Mouse (Mus musculus): ENCODE measurements around the gene Ctnnbip1. TPM values are rescaled to one million over a fixed set of nuclear protein-coding genes. Genes with fewer than 3 reads are reported as not detected.

Ctnnbip1 gene
- polyA plus RNA-seq, 1 experiment from 2014 or later = 58.9 TPM

- ATAC-seq (ENCODE audit: insufficient number of reproducible peaks, low FRiP score, low TSS enrichment, low read depth) = no peak
These were observed 79.7 kb downstream of the Ctnnbip1 start for GRCm38 (mm10) chr4:149597641-149598208.

DNA sequence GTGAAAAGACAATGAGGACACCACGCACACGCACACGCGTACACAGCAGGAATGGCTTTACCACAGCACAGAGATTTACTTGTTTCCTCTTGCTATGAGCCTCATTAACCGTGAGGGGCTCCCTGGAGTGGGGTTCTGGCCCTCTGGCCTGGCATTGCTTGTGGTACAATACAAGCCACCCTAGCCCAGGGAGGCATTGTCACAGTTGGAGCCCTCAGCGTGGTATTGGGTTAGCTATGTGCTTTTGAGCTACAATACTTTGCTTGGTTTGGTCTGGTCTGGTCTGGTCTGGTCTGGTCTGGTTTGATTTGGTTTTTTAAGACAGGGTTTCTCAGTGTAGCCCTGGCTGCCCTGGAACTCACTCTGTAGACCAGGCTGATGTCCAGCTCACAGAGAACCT is 81.5 kb downstream of the Ctnnbip1 start:
- no peak overlapping the region for H3K27ac ChIP-seq
- no peak overlapping the region for H3K9ac ChIP-seq
- no peak for ATAC-seq (ENCODE audit: insufficient number of reproducible peaks, low FRiP score, low TSS enrichment, low read depth)
- H3K4me3 ChIP-seq = no peak overlapping the region
- H3K4me1 ChIP-seq = peaks cover 9% of the 10 kb centered on the region
- no peaks in the 10 kb centered on the region for H3K36me3 ChIP-seq
- no peaks in the 10 kb centered on the region for H3K9me3 ChIP-seq
- H3K4me2 ChIP-seq = no peak overlapping the region
- WGBS = 86% methylated on average over 6 of the region's 6 CpGs
- H3K27me3 ChIP-seq = no peaks in the 10 kb centered on the region

More at GRCm38 (mm10) chr4:149597641-149598208, 79.7 kb downstream of the Ctnnbip1 start:
- Histone ChIP-seq H3K4me1 (peaks cover 9% of the 10 kb centered on the region), H3K36me3 (no peaks in the 10 kb centered on the region), H3K4me3 (no peak overlapping the region), H3K9me3 (no peaks in the 10 kb centered on the region), H3K27me3 (no peaks in the 10 kb centered on the region), H3K27ac (no peak overlapping the region), H3K9ac (no peak overlapping the region), H3K4me2 (no peak overlapping the region)
- WGBS = 75% methylated on average over 12 of the region's 12 CpGs

GRCm38 (mm10) chr4:149600130-149600529 is 82.1 kb downstream of the Ctnnbip1 start:
- Histone ChIP-seq H3K27me3 (no peaks in the 10 kb centered on the region), H3K4me2 (no peak overlapping the region), H3K27ac (no peak overlapping the region), H3K36me3 (no peaks in the 10 kb centered on the region), H3K9ac (no peak overlapping the region), H3K4me1 (peaks cover 9% of the 10 kb centered on the region), H3K4me3 (no peak overlapping the region), H3K9me3 (no peaks in the 10 kb centered on the region)
- no peak for ATAC-seq (ENCODE audit: insufficient number of reproducible peaks, low FRiP score, low TSS enrichment, low read depth)
- 90% methylated on average over 4 of the region's 4 CpGs for WGBS

GRCm38 (mm10) chr4:149601484-149601883 is 83.4 kb downstream of the Ctnnbip1 start:
- 21% methylated on average over 4 of the region's 4 CpGs for WGBS
- H3K4me3 ChIP-seq = no peak overlapping the region
- H3K9ac ChIP-seq = no peak overlapping the region
- H3K27me3 ChIP-seq = no peaks in the 10 kb centered on the region
- no peaks in the 10 kb centered on the region for H3K9me3 ChIP-seq
- H3K4me2 ChIP-seq = no peak overlapping the region
- H3K4me1 ChIP-seq = peaks cover 9% of the 10 kb centered on the region
- no peak overlapping the region for H3K27ac ChIP-seq
- H3K36me3 ChIP-seq = no peaks in the 10 kb centered on the region
- no peak for ATAC-seq (ENCODE audit: insufficient number of reproducible peaks, low FRiP score, low TSS enrichment, low read depth)

DNA sequence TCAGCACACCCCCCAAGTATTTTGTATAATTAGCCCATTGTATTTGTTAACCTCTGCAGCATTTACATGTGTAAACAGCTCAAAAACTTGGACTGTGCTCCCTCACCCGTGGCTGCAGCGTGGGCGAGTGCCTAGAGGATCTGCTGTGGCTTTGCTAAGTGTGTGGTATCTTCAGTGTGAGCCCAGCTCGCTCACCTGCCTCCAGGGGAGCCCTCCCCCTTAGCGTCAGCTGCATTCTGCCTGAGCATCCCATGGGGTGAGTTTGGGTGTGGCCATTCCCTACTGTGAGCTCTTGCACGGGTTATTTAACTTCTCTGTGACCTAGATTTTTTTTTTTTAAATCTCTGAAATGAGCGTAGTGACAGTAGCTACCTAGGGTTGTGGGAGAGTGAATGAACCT is 84.2 kb downstream of the Ctnnbip1 start:
- H3K27me3 ChIP-seq = no peaks in the 10 kb centered on the region
- H3K27ac ChIP-seq = no peak overlapping the region
- H3K4me3 ChIP-seq = no peak overlapping the region
- no peaks in the 10 kb centered on the region for H3K36me3 ChIP-seq
- no peaks in the 10 kb centered on the region for H3K9me3 ChIP-seq
- ATAC-seq (ENCODE audit: insufficient number of reproducible peaks, low FRiP score, low TSS enrichment, low read depth) = no peak
- peaks cover 16% of the 10 kb centered on the region for H3K4me1 ChIP-seq
- no peak overlapping the region for H3K9ac ChIP-seq
- no peak overlapping the region for H3K4me2 ChIP-seq
- WGBS = 44% methylated on average over 7 of the region's 7 CpGs

DNA sequence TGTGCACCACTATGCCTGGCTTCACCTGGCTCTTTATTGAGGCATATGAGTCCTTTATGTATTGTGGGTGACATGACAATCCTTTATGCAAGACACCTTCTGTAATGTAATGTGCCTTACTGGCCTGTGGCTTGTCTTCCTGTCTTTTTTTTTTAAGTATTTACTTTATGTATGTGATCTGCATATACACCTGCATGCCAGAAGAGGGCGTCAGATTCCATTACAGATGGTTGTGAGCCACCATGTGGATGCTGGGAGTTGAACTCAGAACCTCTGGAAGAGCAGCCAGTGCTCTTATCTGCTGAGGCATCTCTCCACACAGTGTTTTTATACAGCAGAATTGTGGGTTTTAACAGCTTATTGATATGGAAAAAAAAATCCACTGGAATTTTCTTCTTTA is 85.8 kb downstream of the Ctnnbip1 start:
- Histone ChIP-seq H3K9ac (no peak overlapping the region), H3K27me3 (no peaks in the 10 kb centered on the region), H3K4me1 (peaks cover 32% of the 10 kb centered on the region), H3K36me3 (no peaks in the 10 kb centered on the region), H3K27ac (no peak overlapping the region), H3K9me3 (no peaks in the 10 kb centered on the region), H3K4me2 (no peak overlapping the region), H3K4me3 (no peak overlapping the region)
- WGBS = 63% methylated on average over 1 of the region's 1 CpGs
- no peak for ATAC-seq (ENCODE audit: insufficient number of reproducible peaks, low FRiP score, low TSS enrichment, low read depth)

DNA sequence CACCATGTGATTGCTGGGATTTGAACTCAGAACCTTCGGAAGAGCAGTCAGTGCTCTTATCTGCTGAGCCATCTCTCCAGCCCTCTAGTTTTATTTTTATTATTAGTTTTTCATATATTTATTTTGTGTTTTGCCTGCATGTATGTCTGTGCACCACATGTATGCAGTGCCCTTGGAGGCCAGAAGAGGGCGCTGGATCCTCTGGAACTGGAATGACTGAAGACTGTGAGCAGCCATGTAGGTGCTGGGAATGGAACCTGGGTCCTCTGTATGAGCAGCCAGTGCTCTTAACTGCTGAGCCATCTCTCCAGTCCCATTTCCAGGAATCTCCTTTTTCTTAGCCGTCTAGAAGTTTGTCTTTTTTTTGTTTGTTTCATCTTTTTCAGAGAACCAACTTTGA is 86.5 kb downstream of the Ctnnbip1 start:
- Histone ChIP-seq H3K4me2 (no peak overlapping the region), H3K4me3 (no peak overlapping the region), H3K9me3 (no peaks in the 10 kb centered on the region), H3K9ac (no peak overlapping the region), H3K27ac (no peak overlapping the region), H3K36me3 (no peaks in the 10 kb centered on the region), H3K27me3 (no peaks in the 10 kb centered on the region), H3K4me1 (peaks cover 39% of the 10 kb centered on the region)
- no peak for ATAC-seq (ENCODE audit: insufficient number of reproducible peaks, low FRiP score, low TSS enrichment, low read depth)
- WGBS = 87% methylated on average over 3 of the region's 3 CpGs

DNA sequence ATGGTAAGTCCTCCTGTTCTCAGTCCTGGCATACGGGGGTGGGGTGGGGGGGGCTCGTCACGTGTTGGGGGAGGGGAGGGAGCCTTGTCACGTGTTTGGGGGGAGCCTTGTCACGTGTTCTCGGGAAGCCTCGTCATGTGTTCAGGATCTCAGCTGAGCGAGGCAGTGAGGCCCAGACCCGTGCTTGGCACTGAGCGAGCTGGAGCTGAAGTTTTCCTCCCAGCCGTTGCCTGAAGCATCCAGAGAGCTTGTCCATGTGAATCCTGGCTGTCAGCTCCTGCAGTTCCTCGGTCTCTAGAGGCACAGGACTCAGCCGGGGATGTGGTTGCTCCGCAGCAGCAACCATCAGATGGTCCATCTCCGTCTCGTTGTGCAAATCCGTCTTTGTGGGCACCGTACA is 88.0 kb downstream of the Ctnnbip1 start:
- Histone ChIP-seq H3K9me3 (no peaks in the 10 kb centered on the region), H3K4me3 (no peak overlapping the region), H3K4me2 (no peak overlapping the region), H3K9ac (no peak overlapping the region), H3K4me1 (peaks cover 40% of the 10 kb centered on the region), H3K36me3 (no peaks in the 10 kb centered on the region), H3K27ac (no peak overlapping the region), H3K27me3 (no peaks in the 10 kb centered on the region)
- 74% methylated on average over 18 of the region's 18 CpGs for WGBS
- no peak for ATAC-seq (ENCODE audit: insufficient number of reproducible peaks, low FRiP score, low TSS enrichment, low read depth)

GRCm38 (mm10) chr4:149606766-149607358 is 88.8 kb downstream of the Ctnnbip1 start:
- Histone ChIP-seq H3K4me3 (no peak overlapping the region), H3K36me3 (no peaks in the 10 kb centered on the region), H3K4me1 (peaks cover 39% of the 10 kb centered on the region), H3K4me2 (no peak overlapping the region; the same call in 1 of the 2 replicates), H3K9me3 (no peaks in the 10 kb centered on the region), H3K27ac (no peak overlapping the region), H3K27me3 (no peaks in the 10 kb centered on the region), H3K9ac (no peak overlapping the region)
- ATAC-seq (ENCODE audit: insufficient number of reproducible peaks, low FRiP score, low TSS enrichment, low read depth) = no peak
- WGBS = 53% methylated on average over 15 of the region's 15 CpGs

- H3K4me2 ChIP-seq = no peak overlapping the region; the same call in 1 of the 2 replicates
- no peak for ATAC-seq (ENCODE audit: insufficient number of reproducible peaks, low FRiP score, low TSS enrichment, low read depth)
- no peak overlapping the region for H3K4me3 ChIP-seq
- peak overlapping the region; percentile 43 for H3K27ac ChIP-seq
- no peak overlapping the region for H3K9ac ChIP-seq
- no peaks in the 10 kb centered on the region for H3K9me3 ChIP-seq
- H3K4me1 ChIP-seq = peaks cover 34% of the 10 kb centered on the region
- H3K27me3 ChIP-seq = no peaks in the 10 kb centered on the region
- H3K36me3 ChIP-seq = no peaks in the 10 kb centered on the region
- 35% methylated on average over 20 of the region's 20 CpGs for WGBS
These were observed 89.7 kb downstream of the Ctnnbip1 start for GRCm38 (mm10) chr4:149607591-149608308.

GRCm38 (mm10) chr4:149608309-149608638 is 90.2 kb downstream of the Ctnnbip1 start:
- Histone ChIP-seq H3K9me3 (no peaks in the 10 kb centered on the region), H3K9ac (no peak overlapping the region), H3K4me1 (peaks cover 34% of the 10 kb centered on the region), H3K4me3 (no peak overlapping the region), H3K27me3 (no peaks in the 10 kb centered on the region), H3K4me2 (no peak overlapping the region), H3K27ac (peak overlapping the region; percentile 48; the same call in 1 of the 2 replicates), H3K36me3 (no peaks in the 10 kb centered on the region)
- 0 out of 2 replicates have a peak, but pooled peaks have one; percentile 12 for ATAC-seq (ENCODE audit: insufficient number of reproducible peaks, low FRiP score, low TSS enrichment, low read depth)
- WGBS = 72% methylated on average over 6 of the region's 6 CpGs

DNA sequence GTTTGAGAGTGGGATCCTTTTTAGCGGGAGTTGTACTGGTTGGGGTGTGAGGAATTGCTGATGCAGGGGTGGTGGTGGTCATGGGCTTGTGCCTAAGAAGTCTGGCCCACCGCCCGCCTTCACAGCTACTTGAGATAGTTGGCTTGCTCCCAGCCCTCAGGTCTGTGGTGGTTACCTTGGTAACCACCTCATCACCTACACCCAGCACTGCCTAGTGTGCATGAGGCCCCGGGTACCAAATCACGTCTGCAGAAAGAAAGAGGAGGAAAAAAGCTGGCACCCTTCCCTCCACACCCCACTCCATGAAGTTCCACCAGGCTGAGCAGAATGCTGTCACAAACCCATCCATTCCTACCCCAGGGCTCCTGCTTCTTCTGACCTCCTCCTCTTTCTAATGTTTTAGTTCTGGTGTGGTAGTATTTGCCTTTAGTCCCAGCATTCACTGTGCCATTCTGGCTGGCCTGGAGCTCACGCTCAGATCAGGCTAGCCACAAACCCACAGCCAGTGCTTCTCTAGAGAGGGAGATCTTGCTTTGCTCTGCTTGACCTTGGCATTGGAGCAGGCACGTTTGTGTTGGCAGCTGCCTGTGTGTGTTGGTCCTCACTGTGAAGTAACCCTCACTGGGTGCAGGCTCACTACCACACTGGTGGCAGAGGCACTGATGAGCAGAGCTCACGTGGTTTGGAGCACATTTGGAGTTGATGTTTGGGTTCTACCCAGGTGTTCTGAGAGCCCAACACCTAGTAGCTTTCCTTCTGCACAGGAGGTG is 91.4 kb downstream of the Ctnnbip1 start:
- Histone ChIP-seq H3K4me1 (peaks cover 38% of the 10 kb centered on the region), H3K4me3 (no peak overlapping the region), H3K4me2 (no peak overlapping the region), H3K9ac (no peak overlapping the region), H3K36me3 (no peaks in the 10 kb centered on the region), H3K27ac (peak overlapping the region; percentile 48; the same call in 1 of the 2 replicates), H3K9me3 (no peaks in the 10 kb centered on the region), H3K27me3 (no peaks in the 10 kb centered on the region)
- WGBS = 49% methylated on average over 8 of the region's 8 CpGs
- ATAC-seq (ENCODE audit: insufficient number of reproducible peaks, low FRiP score, low TSS enrichment, low read depth) = peak; percentile 52; the same call in 1 of the 2 replicates

Measured in limb, embryonic 15.5 days (tissue).